Mouse (Mus musculus): ENCODE measurements at regions not wholly inside any gene's neighbourhood (a gene's known extent, or its start where the extent isn't known, plus 50 kb on each side); places are given as distances from the start of the nearest gene placed in this dataset.

GRCm38 (mm10) chr12:30690038-30690437, 105.8 kb downstream of the Tmem18 start:
- TF ChIP-seq CTCF (IDR thresholded peaks at IDR 0.05): peak; percentile 61
- TF ChIP-seq EP300 (IDR thresholded peaks at IDR 0.05): no peak

All from lung, postnatal 0 days (tissue).